In the genomic region with DNA sequence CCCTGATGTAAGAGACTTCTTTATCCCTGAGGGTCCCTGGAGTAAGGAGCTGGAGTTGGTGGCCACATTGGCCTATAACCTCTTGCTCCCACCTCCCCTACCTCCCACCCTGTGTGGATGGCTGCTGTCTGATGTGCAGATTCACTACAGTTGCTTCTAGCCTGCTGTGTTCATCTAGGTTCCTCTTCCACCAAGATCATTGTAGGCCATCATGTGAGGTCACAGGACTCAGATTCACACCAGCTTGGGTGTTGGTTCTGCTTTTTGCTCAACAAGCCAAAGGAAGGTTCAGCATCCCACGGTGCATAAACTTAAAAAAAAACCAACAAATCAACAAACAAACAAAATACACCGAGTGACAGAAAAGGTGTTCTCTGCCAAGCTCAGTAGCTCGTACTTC, we compare ENCODE assay signal across 6 mouse cellular contexts. TPM values are rescaled to one million over a fixed set of nuclear protein-coding genes. Genes with fewer than 3 reads are reported as not detected.
A peak's percentile ranks its signal among the peaks of the same experiment; 100 is the strongest.
DNase-seq lines count a peak whose midpoint lies in the region; ATAC-seq and TF ChIP-seq lines count a peak whose summit lies in the region.
"Not testable (repeated sequence)": the region's sequence is repeated elsewhere in the genome, so short reads cannot be mapped to it uniquely, and the experiment has no call there.

No protein-coding gene starts in this region.

- peaks cover 90% of the 10 kb centered on the region for H3K79me2 ChIP-seq in macrophage (ENCODE audit: inconsistent target)

- not testable (repeated sequence) for H3K27me3 ChIP-seq in spleen, adult 2 months (ENCODE audit: control insufficient read depth, insufficient read depth, low read length)

- peaks cover 14% of the 10 kb centered on the region for H3K36me3 ChIP-seq in macrophage (ENCODE audit: inconsistent target)
- peaks cover 14% of the 10 kb centered on the region for H3K36me3 ChIP-seq in spleen, adult 2 months (ENCODE audit: control insufficient read depth, insufficient read depth, low read length)

- not testable (repeated sequence) for H3K4me3 ChIP-seq in bone marrow macrophage, adult 2 months (ENCODE audit: insufficient read depth, low read length); macrophage (ENCODE audit: inconsistent target); spleen, adult 2 months (ENCODE audit: extremely low read depth, insufficient read depth, insufficient read length)

- peak; percentile 54 for ATAC-seq in granulocyte monocyte progenitor cell, adult 5-6 weeks (replicated peaks; ENCODE audit: poor library complexity, severe bottlenecking)
- peak; percentile 52 for ATAC-seq in megakaryocyte progenitor cell, adult 5-6 weeks (replicated peaks; ENCODE audit: poor library complexity)
- peak; percentile 49 for ATAC-seq in neutrophil, adult 5-6 weeks (ENCODE audit: extremely low read depth, insufficient number of reproducible peaks, low FRiP score, poor library complexity, severe bottlenecking)

- peak overlapping the region; percentile 96 for H3K27ac ChIP-seq in bone marrow macrophage, adult 2 months (ENCODE audit: insufficient read depth, low read depth, low read length)
- H3K27ac ChIP-seq in macrophage = peak overlapping the region; percentile 99
- H3K27ac ChIP-seq in spleen, adult 2 months (ENCODE audit: insufficient read depth, low read length) = peak overlapping the region; percentile 68; the same call in 1 of the 2 replicates

- not testable (repeated sequence) for DNase-seq in spleen, adult 2 months (ENCODE audit: low read depth in 1 of 2, low spot score in 2 of 2)

- H3K4me1 ChIP-seq in bone marrow macrophage, adult 2 months (ENCODE audit: control insufficient read depth, insufficient read depth, low read length) = peaks cover 76% of the 10 kb centered on the region
- H3K4me1 ChIP-seq in spleen, adult 2 months (ENCODE audit: control insufficient read depth, insufficient read depth, insufficient read length) = peaks cover 20% of the 10 kb centered on the region; the same call in 1 of the 2 replicates

- TF ChIP-seq POLR2A in bone marrow macrophage, adult 2 months (IDR thresholded peaks at IDR 0.05; ENCODE audit: borderline replicate concordance, low read depth, low read length); spleen, adult 2 months (IDR thresholded peaks at IDR 0.05; ENCODE audit: low read depth, low read length): not testable (repeated sequence)

- not testable (repeated sequence) for TF ChIP-seq CTCF in bone marrow macrophage, adult 2 months (IDR thresholded peaks at IDR 0.05; ENCODE audit: low read depth, low read length); spleen, adult 2 months (IDR thresholded peaks at IDR 0.05; ENCODE audit: extremely low read depth, insufficient read depth, insufficient read length, insufficient replicate concordance)

- WGBS in macrophage (ENCODE audit: missing documents) = 53% methylated on average over 3 of the region's 3 CpGs
- 60% methylated on average over 3 of the region's 3 CpGs for WGBS in spleen, adult 2 months

RNA-seq across cellular contexts. Expression of a gene that starts 21.2 kb away (rescaled TPM):
- polyA plus RNA-seq in bone marrow macrophage, adult 2 months (2012; ENCODE audit: insufficient read depth, insufficient read length, missing spikeins) = 77.6 and 77.8 TPM in 2 replicates
- 17.7 and 36.8 TPM in 2 replicates for total RNA-seq in granulocyte monocyte progenitor cell, adult 5-6 weeks (2014; fragmentation: Nextera tagmentation)
- 55.1 and 56.2 TPM in 2 replicates for total RNA-seq in granulocyte monocyte progenitor cell, adult 5-6 weeks (2017)
- total RNA-seq in macrophage (2018; cell fraction: chromatin; rRNA removed) = 10 to 100 TPM in 25 of 26 experiments, 1 to 10 TPM in 1; 3.3 to 96.5 (median 47.3) TPM
- total RNA-seq in macrophage (2018; cell fraction: cytosol; rRNA removed) = 10 to 100 TPM; 25.2 to 59.1 (median 38.7) TPM
- total RNA-seq in macrophage (2018; cell fraction: nucleus; rRNA removed) = 10 to 100 TPM in 25 of 26 experiments, 1 to 10 TPM in 1; 8.6 to 61.0 (median 33.6) TPM
- polyA plus RNA-seq in macrophage (2018) = 38.3 to 72.4 TPM (median 41.3 TPM) in 3 replicates
- total RNA-seq in megakaryocyte progenitor cell, adult 5-6 weeks (2015) = 24.9 and 25.4 TPM in 2 replicates
- total RNA-seq in megakaryocyte progenitor cell, adult 5-6 weeks (2017) = 62.8 and 66.7 TPM in 2 replicates
- total RNA-seq in neutrophil, adult 5-6 weeks (2017) = 75.3 and 89.4 TPM in 2 replicates
- 13.3 and 15.9 TPM in 2 replicates for polyA plus RNA-seq in spleen, adult 2 months (2012; rRNA removed)

RNA-seq across cellular contexts. Expression of a gene that starts 21.4 kb away (rescaled TPM):
- 94.0 and 107 TPM in 2 replicates for polyA plus RNA-seq in bone marrow macrophage, adult 2 months (2012; ENCODE audit: insufficient read depth, insufficient read length, missing spikeins)
- 35.5 and 51.5 TPM in 2 replicates for total RNA-seq in granulocyte monocyte progenitor cell, adult 5-6 weeks (2014; fragmentation: Nextera tagmentation)
- 34.8 and 38.6 TPM in 2 replicates for total RNA-seq in granulocyte monocyte progenitor cell, adult 5-6 weeks (2017)
- 100 to 1,000 TPM; 236 to 753 (median 362) TPM for total RNA-seq in macrophage (2018; cell fraction: chromatin; rRNA removed)
- total RNA-seq in macrophage (2018; cell fraction: cytosol; rRNA removed) = 100 to 1,000 TPM in 21 of 26 experiments, 10 to 100 TPM in 5; 78.0 to 159 (median 121) TPM
- 100 to 1,000 TPM; 161 to 375 (median 242) TPM for total RNA-seq in macrophage (2018; cell fraction: nucleus; rRNA removed)
- 89.8 to 105 TPM (median 97.3 TPM) in 3 replicates for polyA plus RNA-seq in macrophage (2018)
- total RNA-seq in megakaryocyte progenitor cell, adult 5-6 weeks (2015) = 29.4 and 30.4 TPM in 2 replicates
- total RNA-seq in megakaryocyte progenitor cell, adult 5-6 weeks (2017) = 37.6 and 48.7 TPM in 2 replicates
- total RNA-seq in neutrophil, adult 5-6 weeks (2017) = 121 and 130 TPM in 2 replicates
- polyA plus RNA-seq in spleen, adult 2 months (2012; rRNA removed) = 47.6 and 50.4 TPM in 2 replicates
